9 mouse cellular contexts compared by ENCODE assay signal in genomic region chr4:22490945-22491812, GRCm38 (mm10). TPM values are rescaled to one million over a fixed set of nuclear protein-coding genes. Genes with fewer than 3 reads are reported as not detected.
A peak's percentile ranks its signal among the peaks of the same experiment; 100 is the strongest.
DNase-seq lines count a peak whose midpoint lies in the region; ATAC-seq and TF ChIP-seq lines count a peak whose summit lies in the region.
"Had no signal": no experiment of that assay in that cellular context is flagged by ENCODE, and none has a peak within 500 bp of the region (broad histone marks: within the 10 kb centered on the region; RNA-seq: fewer than 3 reads in every experiment).

No protein-coding gene starts in this region.

- ATAC-seq in heart, embryonic 13.5 days (ENCODE audit: extremely low read depth, insufficient number of reproducible peaks, low FRiP score, low TSS enrichment) = no peak
- ATAC-seq in hindbrain, embryonic 14.5 days (ENCODE audit: low FRiP score) = peak; percentile 50

- H3K79me2 ChIP-seq in heart, adult 2 months (replicated peaks; ENCODE audit: control insufficient read depth, insufficient read depth, low read length) = no peaks in the 10 kb centered on the region

- DNase-seq in heart, adult 2 months = no peak
- peak; percentile 78 for DNase-seq in embryo, embryonic 10.5 days (ENCODE audit: low spot score)
- peak; percentile 68 for DNase-seq in hindbrain, embryonic 14.5 days (ENCODE audit: low spot score)
- peak; percentile 74 for DNase-seq in neural tube, embryonic 10.5 days (ENCODE audit: extremely low spot score, low spot score)
- no peak for DNase-seq in c-Kit-positive CD71-positive TER-119-positive erythroid progenitor cells, embryonic 14.5 days (ENCODE audit: low spot score)
- DNase-seq in adrenal gland, postnatal 14 days = no peak
- DNase-seq in lung, adult 2 months = no peak
- DNase-seq: liver, embryonic 13.5 days had no signal

- H3K4me2 ChIP-seq in heart, embryonic 13.5 days = peak overlapping the region; percentile 95
- peak overlapping the region; percentile 79 for H3K4me2 ChIP-seq in hindbrain, embryonic 14.5 days (replicated peaks)

- intact Hi-C loops in heart, adult 2 months (cut with DNase I) = no loop called here

- peak overlapping the region; percentile 27 for H3K4me3 ChIP-seq in heart, embryonic 13.5 days
- no peak overlapping the region for H3K4me3 ChIP-seq in heart, adult 2 months
- peak overlapping the region; percentile 91 for H3K4me3 ChIP-seq in hindbrain, embryonic 14.5 days (replicated peaks; ENCODE audit: low read length)
- no peak overlapping the region for H3K4me3 ChIP-seq in lung, adult 2 months (replicated peaks; ENCODE audit: extremely low read depth, low read depth, low read length)

- TF ChIP-seq POLR2A in heart, adult 2 months (IDR thresholded peaks at IDR 0.05; ENCODE audit: insufficient read depth, low read depth, low read length) = no peak
- no peak for TF ChIP-seq POLR2A in lung, adult 2 months (IDR thresholded peaks at IDR 0.05; ENCODE audit: borderline replicate concordance, extremely low read depth, low read depth, low read length)

- no peaks in the 10 kb centered on the region for H3K9me3 ChIP-seq in heart, embryonic 13.5 days
- H3K9me3 ChIP-seq in hindbrain, embryonic 14.5 days (ENCODE audit: control insufficient read depth, low read length) = no peaks in the 10 kb centered on the region
- H3K9me3 ChIP-seq: liver, embryonic 13.5 days had no signal

- TF ChIP-seq CTCF in heart, adult 2 months (IDR thresholded peaks at IDR 0.05) = no peak
- no peak for TF ChIP-seq CTCF in lung, adult 2 months (IDR thresholded peaks at IDR 0.05; ENCODE audit: insufficient read depth, low read length)

- H3K27me3 ChIP-seq in heart, embryonic 13.5 days (replicated peaks) = peaks cover 97% of the 10 kb centered on the region
- H3K27me3 ChIP-seq in heart, adult 2 months (ENCODE audit: control insufficient read depth, insufficient read depth, low read length) = peaks cover 41% of the 10 kb centered on the region
- H3K27me3 ChIP-seq in hindbrain, embryonic 14.5 days (ENCODE audit: control insufficient read depth, insufficient read depth, low read length) = peaks cover 5% of the 10 kb centered on the region; the same call in 1 of the 2 replicates

- no peak overlapping the region for H3K9ac ChIP-seq in heart, embryonic 13.5 days
- H3K9ac ChIP-seq in heart, adult 2 months (ENCODE audit: low read depth, low read length) = no peak overlapping the region
- peak overlapping the region; percentile 58 for H3K9ac ChIP-seq in hindbrain, embryonic 14.5 days
- H3K9ac ChIP-seq: liver, embryonic 13.5 days had no signal

- no peaks in the 10 kb centered on the region for H3K36me3 ChIP-seq in heart, embryonic 13.5 days
- H3K36me3 ChIP-seq in heart, adult 2 months (ENCODE audit: control insufficient read depth, insufficient read depth, low read length) = no peaks in the 10 kb centered on the region
- H3K36me3 ChIP-seq in hindbrain, embryonic 14.5 days (replicated peaks; ENCODE audit: control insufficient read depth, insufficient read depth) = no peaks in the 10 kb centered on the region
- H3K36me3 ChIP-seq: liver, embryonic 13.5 days had no signal

- TF ChIP-seq EP300 in heart, adult 2 months (IDR thresholded peaks at IDR 0.05; ENCODE audit: insufficient read depth, low read depth, low read length) = no peak

- WGBS in heart, embryonic 13.5 days = under 1% methylated on average over 26 of the region's 40 CpGs
- WGBS in heart, adult 2 months = 3% methylated on average over 40 of the region's 40 CpGs
- WGBS in hindbrain, embryonic 14.5 days = under 1% methylated on average over 40 of the region's 40 CpGs
- 3% methylated on average over 38 of the region's 40 CpGs for WGBS in lung, adult 2 months

- peaks cover 49% of the 10 kb centered on the region for H3K4me1 ChIP-seq in heart, embryonic 13.5 days
- H3K4me1 ChIP-seq in heart, adult 2 months (ENCODE audit: control insufficient read depth, insufficient read depth, low read length) = no peaks in the 10 kb centered on the region
- peaks cover 17% of the 10 kb centered on the region; the same call in 1 of the 2 replicates for H3K4me1 ChIP-seq in hindbrain, embryonic 14.5 days (replicated peaks; ENCODE audit: control insufficient read depth, insufficient read depth, low read length)
- peaks cover 5% of the 10 kb centered on the region for H3K4me1 ChIP-seq in lung, adult 2 months (ENCODE audit: control insufficient read depth, insufficient read depth, low read length)

- H3K27ac ChIP-seq in heart, embryonic 13.5 days (replicated peaks) = no peak overlapping the region
- H3K27ac ChIP-seq in heart, adult 2 months = no peak overlapping the region
- H3K27ac ChIP-seq in hindbrain, embryonic 14.5 days = peak overlapping the region; percentile 99
- H3K27ac ChIP-seq: liver, embryonic 13.5 days had no signal

RNA-seq across cellular contexts. Expression of gene Pou3f2, which starts 3.0 kb away (rescaled TPM):
- polyA plus RNA-seq in heart, embryonic 13.5 days (2015; fragmentation: Nextera tagmentation; extraction: Ambion mirVana) = 0.04 TPM in 2 replicates
- not detected for total RNA-seq in heart, adult 2 months (2021)
- polyA plus RNA-seq in heart, adult 2 months (2012; rRNA removed) = not detected in 2 replicates
- 17.9 and 20.5 TPM in 2 replicates for polyA plus RNA-seq in hindbrain, embryonic 14.5 days (2014; fragmentation: Nextera tagmentation; extraction: Ambion mirVana)
- 0.07 and 0.08 TPM in 2 replicates for total RNA-seq in adrenal gland, postnatal 14 days (2021)
- polyA plus RNA-seq in lung, adult 2 months (2012; rRNA removed) = 0.01 TPM in 1 of 2 replicates, not detected in the other

Comparison
In these comparisons a context has a peak if more than half of its experiments do, and no peak if none do; other contexts are left out.
1. H3K4me3 ChIP-seq: peak in heart, embryonic 13.5 days (single experiment) and hindbrain, embryonic 14.5 days (single experiment); none in heart, adult 2 months (single experiment) and lung, adult 2 months (single experiment).
2. DNase-seq: peak in embryo, embryonic 10.5 days (single experiment), hindbrain, embryonic 14.5 days (single experiment) and neural tube, embryonic 10.5 days (single experiment); none in heart, adult 2 months (0 of 2), c-Kit-positive CD71-positive TER-119-positive erythroid progenitor cells, embryonic 14.5 days (single experiment), adrenal gland, postnatal 14 days (single experiment) and lung, adult 2 months (single experiment).
3. RNA of gene Pou3f2, which starts 3.0 kb away (polyA plus RNA-seq): 17.9 to 20.5 TPM in hindbrain, embryonic 14.5 days; 0.04 TPM in heart, embryonic 13.5 days, 0.01 TPM in lung, adult 2 months and not detected in heart, adult 2 months; every median in the first group is over 10 times any median in the second.